Mouse (Mus musculus): ENCODE measurements around the gene Gng4. TPM values are rescaled to one million over a fixed set of nuclear protein-coding genes. Genes with fewer than 3 reads are reported as not detected.

Gng4 gene
- total RNA-seq (2023): not detected

DNA sequence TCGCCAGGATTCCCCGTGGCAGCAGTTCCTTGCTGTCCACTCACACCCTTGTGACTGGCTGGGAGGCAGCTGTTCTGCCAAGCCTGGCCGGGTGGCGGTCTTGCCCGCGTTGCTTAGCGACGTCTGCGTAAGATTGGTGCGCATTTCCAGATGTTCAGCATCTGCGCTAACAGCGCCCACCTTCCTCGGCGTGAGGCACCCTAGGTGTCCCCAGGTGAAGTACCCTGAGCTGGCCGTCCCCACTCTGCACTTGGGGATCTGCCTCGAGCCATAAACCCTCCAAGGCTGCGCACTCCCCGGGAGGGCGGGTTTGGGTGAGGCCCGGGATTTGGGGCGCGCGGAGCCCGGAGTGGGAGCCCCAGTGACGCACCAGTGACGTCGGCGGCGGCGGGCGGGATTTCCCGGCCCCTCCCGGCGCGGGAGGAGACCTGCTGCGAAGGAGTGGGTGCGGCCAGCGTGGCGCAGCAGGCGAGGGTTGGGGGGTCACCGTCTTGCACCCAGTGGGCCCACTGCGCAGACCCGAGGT, at the start of gene Gng4:
TSS of gene Gng4 (plus strand) at position 166 of the 526 bp plus-strand sequence.

Other genes with a start within 250 kb of the Gng4 start
- gene Lyst, start 193.7 kb upstream of the Gng4 start, total RNA-seq (2023): 85.5 TPM
- 26.4 TPM for gene B3galnt2, start 170.4 kb downstream of the Gng4 start, total RNA-seq (2023)